Mouse (Mus musculus) cerebellum, adult 2 months (tissue): ENCODE results near the gene Ugt1a9.

Experiments
- CTCF ChIP-seq: fragments of 200-500 bp; IDR thresholded peaks from 2 replicates; pipeline ENCODE4 v1.5.1; 2011; ENCODE audit warnings: low read depth, mild to moderate bottlenecking, control low read depth, low read length, moderate library complexity, borderline replicate concordance; ENCODE audit not compliant: insufficient read depth
- POLR2A ChIP-seq: fragments of 200-500 bp; IDR thresholded peaks from 2 replicates; pipeline ENCODE4 v1.6.1; 2011; ENCODE audit warnings: low read length, control low read depth, borderline replicate concordance; ENCODE audit not compliant: insufficient read depth

DNA sequence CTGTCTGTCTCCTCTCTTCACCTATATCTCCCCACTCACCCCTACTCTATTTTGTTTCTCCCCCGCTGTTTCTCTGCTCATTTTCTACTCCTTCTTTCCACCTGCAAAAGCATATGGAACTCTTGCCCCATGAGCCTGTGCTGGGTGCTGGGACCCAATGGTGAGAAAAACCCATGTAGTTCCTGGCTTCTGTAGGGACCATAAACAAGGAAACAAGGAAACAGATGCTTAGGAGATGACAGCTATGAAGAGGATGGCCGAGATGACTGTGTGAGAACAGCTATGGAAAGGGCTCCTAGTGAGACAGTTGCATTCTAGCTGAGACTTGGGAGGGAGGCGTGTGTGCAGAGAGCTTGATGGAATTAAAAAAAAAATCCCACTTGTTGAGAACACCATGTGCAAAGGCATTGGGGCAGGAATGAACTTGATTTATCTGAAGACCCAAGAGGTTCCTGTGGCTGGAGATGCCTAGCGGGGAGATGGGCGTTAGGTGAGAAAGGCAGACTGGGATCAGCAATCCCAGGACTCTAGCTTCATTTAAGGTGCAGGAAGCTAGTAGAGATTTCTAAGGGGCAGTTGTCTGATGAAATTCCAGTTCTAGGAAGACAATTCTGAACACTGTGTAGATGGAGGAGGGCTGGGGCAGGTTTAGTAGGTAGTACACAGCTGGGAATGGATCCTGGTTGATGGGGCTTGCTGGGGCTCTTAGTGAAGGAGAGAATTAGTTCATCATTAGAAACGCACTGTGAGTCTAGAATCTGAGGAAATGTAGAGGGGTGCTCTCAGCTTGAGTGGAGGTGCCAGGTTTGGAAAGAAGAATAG, 160.6 kb downstream of the Ugt1a9 start:
- TF ChIP-seq CTCF = no peak
- TF ChIP-seq POLR2A = no peak
